Mouse (Mus musculus): ENCODE measurements around the gene Noxo1.

DNA sequence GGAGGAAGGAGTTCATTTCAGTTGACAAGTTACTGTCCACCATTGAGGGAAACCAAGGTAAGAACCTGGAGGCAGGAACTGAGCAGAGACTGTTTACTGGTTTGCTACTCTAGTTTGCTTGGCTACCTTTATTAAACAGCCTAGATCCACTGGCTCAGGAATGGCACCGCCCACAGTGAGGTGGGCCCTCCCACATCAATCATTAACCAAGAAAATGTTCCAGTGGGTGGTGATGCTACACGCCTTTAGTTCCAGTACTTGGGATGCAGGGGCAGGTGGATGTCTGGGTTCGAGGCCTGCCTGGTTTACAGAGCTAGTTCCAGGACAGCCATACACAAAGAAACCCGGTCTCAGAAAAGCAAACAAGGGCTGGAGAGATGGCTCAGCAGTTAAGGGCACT lies 42.2 kb downstream of the Noxo1 start:
- TF ChIP-seq CTCF (IDR thresholded peaks at IDR 0.05; ENCODE audit: control insufficient read depth, insufficient read depth, low read length) (no peak), POLR2A (IDR thresholded peaks at IDR 0.05; ENCODE audit: borderline replicate concordance, control insufficient read depth, low read depth, low read length) (no peak)
